Mouse (Mus musculus) midbrain, embryonic 14.5 days (tissue): ENCODE results near the gene Tlr7. TPM values are rescaled to one million over a fixed set of nuclear protein-coding genes. Genes with fewer than 3 reads are reported as not detected.

Experiments used
- ATAC-seq: fragments of 200-750 bp; cut with Nextera tagmentation; 2 replicates; pipeline ENCODE4 v1.8.0; 2017; ENCODE audit warnings: moderate number of reproducible peaks, moderate library complexity; ENCODE audit not compliant: low FRiP score, low TSS enrichment
- DNase-seq: peaks from one replicate; pipeline ENCODE4 v3.0.0-alpha.2; 2015
- H3K27ac ChIP-seq: fragments of 300-500 bp; sonication (generic); replicated peaks from 2 replicates; pipeline ENCODE4 v1.5.1; 2014; ENCODE audit warnings: mild to moderate bottlenecking, low read depth, low read length, moderate library complexity
- H3K27me3 ChIP-seq: fragments of 300-500 bp; sonication (generic); 2 replicates; pipeline ENCODE4 v1.6.1; 2014; ENCODE audit warnings: low read length, control low read depth, mixed read lengths; ENCODE audit not compliant: control insufficient read depth, insufficient read depth
- H3K36me3 ChIP-seq: fragments of 300-500 bp; sonication (generic); 2 replicates; pipeline ENCODE4 v1.6.1; 2014; ENCODE audit warnings: low read length, control low read depth; ENCODE audit not compliant: control insufficient read depth, insufficient read depth
- H3K4me1 ChIP-seq: fragments of 300-500 bp; sonication (generic); 2 replicates; pipeline ENCODE4 v1.6.1; 2014; ENCODE audit warnings: mild to moderate bottlenecking, antibody characterized with exemption, low read length, control low read depth; ENCODE audit not compliant: control insufficient read depth, insufficient read depth
- H3K4me2 ChIP-seq: fragments of 300-500 bp; sonication (generic); 2 replicates; pipeline ENCODE4 v1.6.1; 2014; ENCODE audit warnings: mild to moderate bottlenecking, low read length, moderate library complexity
- H3K4me3 ChIP-seq: fragments of 300-500 bp; sonication (generic); replicated peaks from 2 replicates; pipeline ENCODE4 v1.5.1; 2014; ENCODE audit warnings: low read depth, low read length
- H3K9ac ChIP-seq: fragments of 300-500 bp; sonication (generic); replicated peaks from 2 replicates; pipeline ENCODE4 v1.6.1; 2014; ENCODE audit warnings: mild to moderate bottlenecking, low read length, moderate library complexity
- H3K9me3 ChIP-seq: fragments of 300-500 bp; sonication (generic); 2 replicates; pipeline ENCODE4 v1.6.1; 2016; ENCODE audit warnings: low read length, control low read depth, mixed read lengths; ENCODE audit not compliant: control insufficient read depth
- WGBS: fragments of 180-500 bp; shearing (Covaris S2); extraction: QIAGEN DNeasy Blood & Tissue Kit; methylation state at CpG from one replicate; pipeline ENCODE4 v1.1.7; 2014; 5-methylcytosine and 5-hydroxymethylcytosine counted together
- polyA plus RNA-seq: library from polyadenylated mRNA; unstranded; fragments of >200 nt; fragmentation: Nextera tagmentation; extraction: Ambion mirVana; gene quantifications from 2 replicates; pipeline ENCODE4 v1.2.1, GENCODE M21; 2014

The Tlr7 gene
- polyA plus RNA-seq, 1 experiment from 2014 or later, result 0.84 TPM

DNA sequence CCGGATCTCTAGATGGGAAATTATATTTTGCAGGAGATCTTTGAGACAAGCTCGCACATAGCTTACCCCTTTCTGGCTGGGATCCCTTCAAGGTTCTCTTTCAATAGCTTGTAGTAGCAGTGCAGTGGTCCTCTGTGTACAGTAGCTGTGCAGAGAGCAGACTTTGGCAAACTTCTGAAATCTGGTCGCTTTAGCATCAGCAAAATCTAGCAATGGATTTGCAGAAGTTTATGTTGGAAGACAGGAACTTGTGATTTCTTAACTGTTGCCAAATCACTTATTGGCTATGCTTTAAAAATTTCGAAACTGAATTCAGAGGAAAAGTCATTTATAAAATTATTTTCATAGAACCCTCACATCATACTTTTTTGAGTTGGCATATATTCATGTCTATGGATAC is 66.3 kb downstream of the Tlr7 start, which contains the start of gene Tlr8:
Tlr8 (minus strand) TSS at position 244 of the 400 bp plus-strand sequence.
- H3K27me3 ChIP-seq, result peaks cover 3% of the 10 kb centered on the region; the same call in 1 of the 2 replicates
- no peak for DNase-seq
- H3K4me1 ChIP-seq, result no peaks in the 10 kb centered on the region
- WGBS, result 81% methylated on average over 4 of the region's 4 CpGs
- H3K9ac ChIP-seq, result no peak within 1 kb of the TSS
- no peak within 1 kb of the TSS for H3K4me2 ChIP-seq
- H3K36me3 ChIP-seq, result no peaks in the 10 kb centered on the region
- H3K27ac ChIP-seq, result no peak within 1 kb of the TSS
- ATAC-seq, result no peak
- H3K4me3 ChIP-seq, result no peak within 1 kb of the TSS
- H3K9me3 ChIP-seq, result no peaks in the 10 kb centered on the region

DNA sequence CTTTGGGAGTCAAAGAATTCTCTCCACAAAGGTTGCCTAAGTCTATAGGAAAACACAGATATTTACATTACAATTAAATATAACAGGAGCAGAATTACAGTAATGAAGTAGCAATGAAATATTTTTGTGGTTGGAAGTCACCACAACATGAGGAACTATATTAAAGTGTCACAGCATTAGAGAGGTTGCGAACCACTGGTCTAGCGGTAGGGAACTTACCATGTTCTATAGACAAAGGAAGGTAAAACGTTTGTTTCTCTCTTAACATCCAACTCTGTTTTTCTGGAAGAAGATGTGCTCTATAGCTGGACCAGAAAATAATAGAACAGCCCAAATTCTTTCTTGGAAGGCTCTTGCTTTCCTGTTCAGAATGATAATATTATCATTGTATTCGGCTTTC is 66.8 kb downstream of the Tlr7 start:
- no peak overlapping the region for H3K4me3 ChIP-seq
- no peaks in the 10 kb centered on the region for H3K4me1 ChIP-seq
- no peak overlapping the region for H3K4me2 ChIP-seq
- peaks cover 3% of the 10 kb centered on the region; the same call in 1 of the 2 replicates for H3K27me3 ChIP-seq
- no peaks in the 10 kb centered on the region for H3K36me3 ChIP-seq
- DNase-seq, result no peak
- 87% methylated on average over 4 of the region's 4 CpGs for WGBS
- H3K9me3 ChIP-seq, result no peaks in the 10 kb centered on the region
- no peak overlapping the region for H3K27ac ChIP-seq
- ATAC-seq, result no peak
- no peak overlapping the region for H3K9ac ChIP-seq

Other genes with a start within 250 kb of the Tlr7 start
- 5,114 and 5,358 TPM in 2 replicates for gene Tmsb4x, start 121.2 kb downstream of the Tlr7 start, polyA plus RNA-seq
- gene Tlr8, start 66.2 kb downstream of the Tlr7 start, polyA plus RNA-seq, result 0.07 TPM in 1 of 2 replicates, not detected in the other
- gene Prps2, start 52.2 kb upstream of the Tlr7 start, polyA plus RNA-seq, result 4.1 and 7.1 TPM in 2 replicates